Mouse (Mus musculus) frontal cortex, adult 2 months (tissue): Measurements from ENCODE around the gene Ddhd1. TPM values are rescaled to one million over a fixed set of nuclear protein-coding genes. Genes with fewer than 3 reads are reported as not detected.

ENCODE experiments used
- DNase-seq, 2 experiments: peaks; one replicate each; pipeline ENCODE4 v3.0.0; 2022; ENCODE audit warnings: low spot score in 1 of 2; ENCODE audit errors: extremely low spot score in 1 of 2
- polyA plus RNA-seq: library from polyadenylated mRNA; depleted of rRNA; stranded (reverse); fragments of >200 nt; gene quantifications from 2 replicates; pipeline ENCODE4 v1.2.3, GENCODE M21; 2012; rRNA removed

The Ddhd1 gene
- 84.3 and 88.4 TPM in 2 replicates for polyA plus RNA-seq

DNA sequence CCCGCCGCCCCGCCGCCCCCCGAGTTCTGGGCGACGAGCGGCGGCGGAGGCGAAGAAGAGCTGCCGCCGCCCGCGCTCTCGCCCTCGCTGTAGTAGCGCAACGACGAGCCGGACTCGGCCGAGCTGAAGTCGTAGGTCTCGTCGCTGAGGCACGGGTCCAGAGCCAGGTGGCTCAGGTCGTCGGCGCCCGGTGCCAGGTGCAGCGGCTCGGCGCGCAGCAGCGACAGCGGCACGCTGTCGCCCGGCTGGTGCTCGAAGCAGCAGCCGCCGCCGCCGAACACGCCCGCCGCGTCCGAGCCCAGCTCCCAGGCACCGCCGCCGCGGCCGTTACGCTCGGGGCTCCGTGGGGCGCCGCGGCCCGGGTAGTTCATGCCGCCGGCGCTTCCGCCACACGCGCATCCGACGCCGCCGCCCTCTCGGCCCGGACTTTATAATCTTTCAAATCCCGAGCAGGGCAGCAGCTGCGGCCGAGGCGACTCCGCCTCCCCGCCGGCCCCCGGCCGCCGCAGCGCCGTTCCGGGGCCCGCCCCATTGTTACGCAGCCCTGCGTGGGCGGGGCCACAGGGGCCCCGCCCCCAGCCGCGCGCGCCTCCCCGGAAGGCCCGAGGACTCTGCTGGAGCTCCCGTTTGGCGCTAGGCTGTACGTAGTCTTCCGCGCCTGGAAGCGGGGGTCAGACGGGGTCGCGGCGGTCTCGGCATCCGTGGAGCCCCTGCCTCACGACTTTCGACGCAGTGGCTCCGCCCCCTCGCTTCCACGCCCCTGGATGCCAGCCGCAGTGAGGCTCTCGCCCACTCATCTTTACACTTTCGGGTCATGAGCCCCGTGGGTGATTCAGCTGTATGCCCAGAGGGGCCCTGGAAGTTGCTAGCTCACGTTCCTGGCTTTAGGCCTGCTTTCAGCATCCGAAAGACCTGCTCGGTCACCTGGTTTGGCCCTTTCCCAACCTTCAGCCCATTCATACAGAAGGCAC is at the start of gene Ddhd1:
TSS of gene Ddhd1 (minus strand) at position 503 of the 971 bp plus-strand sequence.
- peak; percentile 71 to 87 for DNase-seq

DNA sequence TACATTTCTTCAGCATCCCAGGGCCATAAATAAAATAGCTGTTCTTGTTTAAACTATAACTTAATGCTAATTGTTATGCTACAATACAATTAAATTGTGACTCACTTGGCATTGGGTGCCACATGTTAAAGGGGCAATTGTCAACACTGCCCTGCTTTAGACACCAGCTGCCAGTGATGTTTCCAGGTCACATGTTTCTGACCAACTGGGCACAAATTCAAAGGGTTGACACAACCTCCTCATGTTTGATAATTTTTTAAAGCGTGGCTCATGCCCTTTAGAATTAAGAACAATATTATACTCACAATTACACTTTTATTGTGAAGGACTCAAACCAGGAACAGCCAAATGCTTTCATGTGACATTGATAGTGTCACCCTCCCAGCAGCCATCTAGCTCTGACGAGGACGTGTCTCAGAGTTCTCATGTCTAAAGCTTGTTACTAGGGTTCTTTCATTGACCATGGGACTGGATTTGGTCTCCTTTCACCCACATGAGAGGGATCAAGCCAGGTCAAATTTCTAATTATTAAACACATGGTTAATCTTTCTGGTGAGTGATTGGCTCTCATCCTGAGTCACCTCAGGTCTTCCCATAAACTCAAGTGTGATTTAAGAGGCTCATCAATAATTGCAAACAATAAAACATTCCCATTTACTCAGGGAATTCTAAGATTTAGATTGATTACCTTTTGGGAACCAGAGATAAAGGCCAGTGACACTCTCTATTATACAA is 49.4 kb upstream of the Ddhd1 start:
- DNase-seq: no peak

DNA sequence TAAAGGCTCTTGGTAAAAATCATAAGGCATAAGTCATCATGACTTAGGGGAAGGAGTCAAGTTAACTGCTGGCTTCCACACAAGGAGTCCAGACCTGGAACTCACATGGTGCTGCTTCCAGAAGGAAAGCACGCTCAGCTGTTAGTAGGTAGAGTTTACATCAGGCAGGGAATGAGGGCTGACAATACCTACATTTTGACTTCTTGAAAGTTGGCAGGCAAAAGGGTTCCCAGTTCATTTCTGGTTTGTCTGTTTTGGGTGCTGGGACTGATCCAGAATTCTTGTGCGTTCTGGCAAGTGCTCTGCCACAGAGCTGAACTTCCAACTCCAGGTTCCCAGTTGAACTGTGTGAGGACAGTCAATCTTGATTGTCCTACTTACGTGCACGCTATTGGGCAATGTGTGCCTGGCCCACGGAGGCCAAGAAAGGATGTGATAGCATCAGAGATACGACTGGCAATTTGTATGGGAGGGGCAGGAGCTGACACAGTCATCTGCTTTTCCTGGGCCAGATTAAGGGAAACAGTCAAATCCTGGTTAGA is 42.2 kb upstream of the Ddhd1 start:
- DNase-seq: no peak

DNA sequence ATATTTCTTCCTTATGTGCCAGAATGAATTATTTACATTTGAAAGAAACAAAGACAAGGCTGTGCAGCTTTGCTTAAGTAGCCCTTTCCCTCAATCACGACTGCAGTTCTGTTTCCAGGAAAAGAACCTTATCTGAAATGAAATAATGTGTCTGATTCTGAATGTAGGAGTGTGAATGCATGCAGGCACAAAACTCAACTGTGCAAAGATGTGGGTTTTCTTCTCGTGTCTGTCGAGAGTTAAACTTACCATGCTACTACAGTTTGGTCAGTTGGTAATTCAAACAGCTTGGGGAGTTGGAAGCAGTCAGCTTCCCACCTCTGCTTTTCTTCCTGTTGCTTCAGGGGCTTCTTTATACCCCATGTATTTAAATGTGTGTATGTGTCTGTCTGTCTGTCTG is 40.9 kb upstream of the Ddhd1 start:
- peak in 1 of 2 experiments; percentile 29 for DNase-seq

DNA sequence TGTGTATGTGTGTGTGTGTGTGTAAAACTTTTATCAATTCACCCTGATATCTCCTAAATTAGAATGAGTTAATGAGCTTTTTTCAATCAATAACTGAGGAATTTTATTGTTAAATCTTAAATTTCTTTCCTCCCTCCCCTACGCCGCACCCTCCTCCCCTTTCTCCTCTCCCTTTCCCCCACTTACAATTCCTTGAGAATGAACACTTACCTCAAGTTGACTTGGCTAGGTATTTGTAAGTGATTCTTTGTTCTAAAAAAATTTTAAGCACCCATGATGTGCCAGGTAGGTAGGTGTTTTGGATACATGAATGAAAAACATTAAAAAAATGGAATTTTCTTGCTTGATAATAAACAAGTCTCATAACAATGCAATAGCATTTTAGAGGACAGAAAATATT is 38.2 kb upstream of the Ddhd1 start:
- no peak for DNase-seq

DNA sequence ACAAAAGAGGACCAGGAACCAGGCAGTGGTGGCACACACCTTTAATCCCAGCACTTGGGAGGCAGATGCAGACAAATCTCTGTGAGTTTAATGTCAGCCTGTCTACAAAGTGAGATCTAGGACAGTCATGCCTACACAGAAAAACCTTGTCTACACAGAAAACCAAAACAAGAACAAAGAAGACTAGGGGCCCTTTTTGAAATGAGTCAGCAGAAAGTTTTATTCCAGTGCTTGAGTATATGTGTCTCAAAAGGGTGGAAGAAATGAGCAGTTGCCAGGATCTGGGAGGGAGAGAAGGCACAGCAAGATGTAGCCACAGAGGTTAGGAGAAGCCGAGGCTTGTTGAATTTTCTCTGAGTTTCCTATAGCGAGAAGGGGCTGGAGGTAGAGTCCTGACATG is 35.9 kb upstream of the Ddhd1 start:
- DNase-seq: no peak

DNA sequence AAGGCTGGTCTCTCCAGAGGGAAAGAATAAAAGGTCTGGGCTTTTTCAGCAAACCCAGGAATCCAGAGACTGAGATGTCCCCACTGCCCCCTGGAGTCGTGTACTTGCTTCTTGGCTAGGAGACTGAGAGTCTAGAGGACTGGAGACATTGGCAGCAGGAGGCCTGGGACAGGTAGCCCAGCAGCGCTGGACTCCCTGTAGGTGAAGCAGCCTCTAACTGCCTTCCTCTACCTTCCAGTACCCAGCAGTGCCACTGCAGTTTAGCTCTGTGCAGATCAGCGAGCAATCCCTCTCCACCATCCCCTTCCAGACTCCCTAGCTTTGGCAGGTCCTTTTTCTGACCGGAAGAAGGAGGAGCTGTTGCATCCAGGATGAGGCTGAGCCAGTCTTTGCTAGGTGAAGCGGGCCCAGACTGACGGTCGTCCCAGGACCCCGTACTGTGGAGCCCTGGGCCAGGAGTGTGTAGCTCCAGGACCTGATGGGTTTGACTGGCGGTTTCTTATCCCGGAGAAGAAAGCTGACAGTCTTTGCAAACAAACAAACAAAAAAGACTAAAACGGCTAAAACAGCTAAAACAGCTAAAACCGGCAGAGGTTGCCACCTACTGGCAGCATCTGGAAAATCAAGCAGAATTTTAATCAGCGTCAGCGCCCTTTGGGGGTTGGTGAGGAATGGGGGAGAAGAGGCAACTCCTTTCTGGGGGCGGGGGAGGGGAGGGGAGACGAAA is 32.7 kb upstream of the Ddhd1 start:
- DNase-seq: peak; percentile 19 to 74

DNA sequence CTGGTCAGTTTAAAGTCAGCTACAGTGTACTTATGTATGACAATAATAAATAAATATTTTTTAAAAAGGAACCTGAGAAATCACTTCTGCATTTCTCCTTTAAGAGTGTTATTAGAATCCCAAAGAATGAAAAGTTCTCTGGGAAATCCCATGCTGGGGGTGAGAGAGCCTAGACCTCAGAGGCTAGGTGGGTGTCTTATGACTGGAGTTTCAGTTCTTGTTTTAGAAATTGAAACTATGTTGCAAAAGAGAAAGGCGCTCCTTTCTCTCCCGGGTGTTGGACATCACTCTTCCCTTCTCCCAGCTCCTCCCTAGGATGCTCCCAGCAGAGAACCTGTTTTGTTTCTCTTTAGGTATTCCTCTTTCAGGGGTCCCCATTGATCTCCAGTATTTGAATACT is 27.4 kb upstream of the Ddhd1 start:
- DNase-seq: no peak

DNA sequence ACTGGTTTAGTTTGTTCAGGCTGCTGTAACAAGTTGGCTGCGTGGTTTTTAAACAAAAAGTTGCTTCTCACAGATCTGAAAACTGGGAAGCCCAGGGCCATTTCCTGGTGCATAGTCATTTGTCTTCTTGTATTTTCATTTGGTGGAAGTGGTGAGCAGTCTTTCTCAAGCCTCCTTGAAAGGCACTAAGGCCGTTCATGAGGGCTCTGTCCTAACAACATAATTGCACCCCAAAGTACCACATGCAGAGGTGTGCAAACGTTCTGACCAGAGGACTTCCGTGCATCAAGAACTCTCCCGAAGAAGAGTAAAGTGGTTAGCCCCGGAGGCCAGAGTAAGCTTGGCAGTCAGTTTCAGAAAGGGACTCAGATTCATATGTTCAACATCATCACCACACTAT is 18.8 kb upstream of the Ddhd1 start:
- DNase-seq: no peak

DNA sequence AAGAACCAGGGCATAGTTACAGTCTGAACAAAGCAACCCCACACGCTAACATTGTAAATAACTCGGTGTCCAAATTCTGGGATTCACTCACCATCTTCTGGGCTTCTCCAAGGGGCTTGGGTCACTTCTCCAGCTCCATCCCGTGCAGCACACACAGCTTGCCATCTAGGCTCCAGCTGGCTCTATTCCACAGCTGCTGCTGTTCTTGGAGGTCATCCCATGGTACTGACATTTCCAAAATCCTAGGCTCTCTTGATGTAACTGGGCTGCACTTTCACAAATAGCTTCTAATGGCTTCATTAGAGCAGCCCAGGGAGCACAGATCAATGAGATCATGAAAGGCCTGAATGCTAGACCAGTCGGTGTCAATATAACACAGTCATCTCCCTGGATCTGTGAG is 10.4 kb upstream of the Ddhd1 start:
- DNase-seq: no peak

DNA sequence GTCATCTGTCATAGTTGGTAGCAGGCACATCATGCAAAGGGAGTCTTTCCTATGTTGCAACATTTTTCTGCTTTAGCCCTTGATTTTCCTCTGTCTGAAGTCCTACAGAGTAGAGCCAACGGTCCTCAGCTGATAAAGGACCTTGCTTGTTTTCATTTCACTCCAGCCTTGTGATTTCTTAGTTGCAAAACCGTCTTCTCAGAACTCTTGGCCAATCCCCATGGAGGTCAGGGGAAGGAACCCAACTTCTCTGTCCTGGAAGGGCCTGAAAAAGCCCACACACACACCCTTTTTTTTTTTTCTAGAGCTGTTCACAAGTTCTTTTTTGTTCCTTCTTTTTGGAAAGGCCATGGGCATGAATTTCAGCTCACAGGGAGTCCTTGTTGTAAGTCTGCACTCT is 9.3 kb upstream of the Ddhd1 start:
- DNase-seq: no peak

DNA sequence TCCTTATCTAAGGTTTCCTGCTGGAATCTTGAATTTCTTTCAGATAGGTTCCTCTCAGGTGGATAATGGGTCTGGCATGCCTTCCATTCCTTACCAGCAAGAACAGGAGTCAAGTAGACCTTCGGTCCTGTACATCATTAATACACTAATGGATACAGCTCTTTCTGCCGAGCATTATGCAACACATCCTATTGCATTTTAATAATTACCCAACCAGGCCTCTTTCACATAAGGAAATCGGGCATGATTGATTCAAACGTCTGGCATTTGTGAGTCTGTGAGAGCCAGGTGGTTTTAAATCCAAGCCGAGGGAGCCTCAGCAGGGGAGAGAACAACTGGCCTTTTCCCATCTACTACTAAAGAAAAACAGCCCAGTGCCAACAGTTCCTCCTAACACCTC is 3.6 kb upstream of the Ddhd1 start:
- no peak for DNase-seq

DNA sequence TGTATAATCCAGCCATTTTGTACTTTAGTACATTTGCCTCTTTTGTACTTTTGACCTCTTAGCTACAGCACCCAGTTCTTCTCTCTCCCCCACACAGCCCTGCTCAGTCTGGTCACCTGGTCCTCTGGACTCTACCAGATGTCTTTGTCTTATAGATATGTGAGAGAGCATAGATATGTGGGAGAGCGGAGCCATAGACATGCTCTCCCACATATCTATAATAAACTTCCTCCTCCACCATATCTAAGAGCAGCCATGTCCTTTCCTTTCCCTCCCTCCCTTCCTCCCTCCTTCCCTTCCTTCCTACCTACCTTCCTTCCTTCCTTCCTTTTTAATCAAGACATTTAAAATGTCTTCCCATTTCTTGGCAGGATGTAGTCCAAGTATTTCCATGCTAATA is 2.4 kb upstream of the Ddhd1 start:
- no peak for DNase-seq

DNA sequence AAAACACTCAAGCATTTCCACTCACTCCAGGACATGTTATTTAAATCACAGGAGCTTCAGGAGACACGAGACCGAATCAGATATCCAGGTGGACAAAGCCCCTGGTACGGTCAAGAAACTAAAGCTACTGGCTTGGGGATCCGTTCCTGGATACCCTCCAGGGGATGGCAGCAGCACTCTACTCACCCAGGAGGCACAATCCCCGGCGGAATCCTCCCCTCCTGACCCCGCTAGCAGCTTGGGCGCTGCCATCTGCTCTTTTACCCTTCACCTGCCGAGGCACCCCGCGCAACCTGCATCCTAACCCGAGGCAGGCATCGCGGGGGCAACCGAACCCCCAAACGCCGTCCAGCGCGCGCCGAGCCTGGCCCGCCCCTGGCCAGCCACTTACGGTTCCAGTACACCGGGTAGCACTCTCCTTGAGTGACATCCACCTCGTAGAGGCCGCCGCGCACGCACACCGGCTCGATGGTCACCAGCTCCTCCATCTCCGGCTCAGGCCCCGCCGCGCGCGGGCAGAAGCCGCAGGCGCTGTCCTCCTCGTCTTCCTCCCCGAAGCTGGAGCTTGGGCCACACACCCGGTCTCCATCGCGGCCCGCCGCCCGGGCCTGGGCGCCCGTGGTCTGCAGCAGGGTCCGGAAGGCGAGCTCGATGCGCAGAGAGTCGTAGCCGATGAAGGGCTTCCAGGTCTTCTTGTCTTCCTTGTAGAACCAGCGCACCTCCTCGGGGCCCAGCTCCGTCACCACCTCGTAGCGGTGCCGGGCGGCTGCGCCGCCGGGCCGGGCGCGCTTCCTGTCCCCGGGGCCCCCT is 907 bp downstream of the Ddhd1 start:
- DNase-seq: peak in 1 of 2 experiments; percentile 37

DNA sequence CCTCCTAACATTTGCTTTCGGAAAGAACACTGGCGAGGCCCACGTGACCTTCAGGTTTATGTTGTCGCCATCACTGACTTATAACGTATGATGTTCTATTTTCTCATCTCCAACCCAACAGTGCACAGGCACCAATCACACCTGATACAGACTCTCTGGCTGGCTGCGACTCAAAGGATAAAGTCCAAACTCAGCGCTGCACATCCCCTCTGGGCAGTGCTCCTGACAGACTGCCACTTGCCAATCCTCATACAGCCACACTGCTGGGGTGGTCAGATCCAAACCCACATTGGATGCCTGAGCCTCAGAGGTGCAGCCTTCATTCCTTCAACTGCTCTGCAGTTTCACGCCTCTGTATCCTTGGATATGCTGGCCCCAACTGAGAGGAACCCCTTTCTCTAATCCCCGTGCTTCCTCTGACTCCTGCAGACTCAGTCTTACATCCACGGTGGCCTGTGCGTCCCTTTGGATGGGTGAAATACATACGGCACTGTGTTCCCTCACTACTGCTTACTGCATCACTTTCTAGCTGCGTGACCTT is 3.0 kb downstream of the Ddhd1 start:
- no peak for DNase-seq

DNA sequence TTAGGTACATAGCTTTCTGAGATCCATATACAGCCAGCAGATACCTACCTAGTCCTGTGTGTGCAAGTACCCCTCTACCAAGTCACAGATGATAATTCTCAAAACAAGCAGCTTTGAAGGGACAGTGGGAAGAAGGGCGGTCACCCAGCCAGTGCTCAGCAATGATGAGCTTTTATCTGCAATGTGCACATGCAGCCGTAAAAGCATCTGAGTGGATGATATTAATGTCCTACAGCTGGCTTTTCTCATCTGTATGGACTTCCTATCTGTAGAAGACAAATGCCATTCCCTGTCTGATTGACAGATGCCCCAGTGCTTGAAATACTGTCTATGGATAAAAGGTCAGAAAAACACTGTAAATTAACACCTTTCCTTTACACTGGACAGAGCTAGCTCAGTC is 4.2 kb downstream of the Ddhd1 start:
- DNase-seq: no peak

DNA sequence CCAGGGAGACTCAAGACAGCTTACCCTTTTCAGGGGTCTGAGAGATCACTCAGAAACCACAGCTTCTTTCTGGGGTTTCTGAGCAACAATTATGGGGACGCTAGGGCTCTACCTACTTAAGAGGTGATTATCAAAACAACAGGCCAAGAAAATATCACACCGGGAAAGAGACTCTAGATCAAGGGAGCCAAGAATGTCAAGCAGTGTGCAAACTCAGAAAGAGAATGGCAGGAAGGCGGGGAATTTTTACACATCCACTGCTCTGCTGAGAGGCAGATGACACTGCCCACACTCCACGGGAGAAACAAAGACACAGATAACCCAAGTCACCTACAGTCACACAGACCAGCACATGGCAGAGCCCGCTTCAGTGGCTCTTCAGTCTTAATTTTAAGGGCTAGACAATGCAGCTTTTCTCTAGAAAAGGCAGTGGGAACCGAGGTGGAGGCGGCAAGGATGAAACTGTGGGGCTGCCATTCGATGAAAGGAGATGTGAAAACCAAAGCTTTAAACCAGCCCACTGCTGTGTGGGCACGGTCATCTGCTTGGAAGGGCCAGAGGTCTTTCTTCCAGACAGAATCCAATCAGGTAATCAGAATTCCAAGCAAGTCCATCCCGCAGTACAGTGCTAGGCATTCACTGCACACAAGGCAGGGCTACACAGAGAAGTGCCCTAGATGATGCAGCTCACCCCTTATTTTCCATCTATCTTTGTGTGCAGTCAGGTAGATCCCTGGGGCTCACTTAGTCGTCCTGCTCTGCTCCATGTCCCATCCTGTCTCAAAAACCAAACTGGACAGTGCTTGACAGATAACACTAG is 8.7 kb downstream of the Ddhd1 start:
- peak in 1 of 2 experiments; percentile 57 for DNase-seq

DNA sequence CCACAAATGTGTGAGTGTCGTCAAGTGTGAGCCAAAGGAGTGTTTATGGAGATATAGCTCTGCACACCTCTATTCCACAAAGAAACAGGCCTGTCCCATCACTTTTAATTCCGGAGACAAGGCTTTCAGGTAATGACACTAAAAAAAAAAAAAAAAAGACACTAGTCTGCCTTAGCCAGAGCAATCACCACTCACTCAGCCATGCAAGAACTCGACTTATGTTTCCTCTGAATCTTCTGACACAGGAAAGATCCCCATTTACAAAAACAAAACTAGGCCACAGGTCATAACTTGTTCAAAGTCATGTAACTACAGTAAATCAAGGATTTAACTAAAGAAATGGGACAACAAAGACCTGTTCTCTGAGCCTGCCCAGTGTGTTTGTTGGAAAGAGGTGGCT is 9.8 kb downstream of the Ddhd1 start:
- DNase-seq: no peak

DNA sequence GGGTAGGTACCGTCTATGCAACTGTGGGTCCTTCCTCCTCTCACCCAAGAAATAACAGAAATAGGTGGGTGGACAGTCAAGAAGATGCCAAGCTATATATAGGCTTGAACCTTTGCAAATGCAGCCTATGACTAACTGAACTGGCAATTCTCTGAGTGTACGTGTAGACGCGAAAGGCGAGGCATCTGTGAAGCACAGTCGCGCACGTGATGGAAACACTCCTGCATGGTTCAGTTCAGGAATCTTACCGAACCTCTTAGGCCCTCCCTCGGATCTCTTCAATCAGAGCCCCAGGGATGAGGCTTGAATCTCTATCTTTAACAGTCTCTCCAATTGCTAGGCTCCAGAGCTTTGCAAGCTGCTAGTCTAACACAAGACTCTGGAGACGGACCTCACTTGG is 10.3 kb downstream of the Ddhd1 start:
- no peak for DNase-seq
